Mouse (Mus musculus): ENCODE results near the gene Msi2.

DNA sequence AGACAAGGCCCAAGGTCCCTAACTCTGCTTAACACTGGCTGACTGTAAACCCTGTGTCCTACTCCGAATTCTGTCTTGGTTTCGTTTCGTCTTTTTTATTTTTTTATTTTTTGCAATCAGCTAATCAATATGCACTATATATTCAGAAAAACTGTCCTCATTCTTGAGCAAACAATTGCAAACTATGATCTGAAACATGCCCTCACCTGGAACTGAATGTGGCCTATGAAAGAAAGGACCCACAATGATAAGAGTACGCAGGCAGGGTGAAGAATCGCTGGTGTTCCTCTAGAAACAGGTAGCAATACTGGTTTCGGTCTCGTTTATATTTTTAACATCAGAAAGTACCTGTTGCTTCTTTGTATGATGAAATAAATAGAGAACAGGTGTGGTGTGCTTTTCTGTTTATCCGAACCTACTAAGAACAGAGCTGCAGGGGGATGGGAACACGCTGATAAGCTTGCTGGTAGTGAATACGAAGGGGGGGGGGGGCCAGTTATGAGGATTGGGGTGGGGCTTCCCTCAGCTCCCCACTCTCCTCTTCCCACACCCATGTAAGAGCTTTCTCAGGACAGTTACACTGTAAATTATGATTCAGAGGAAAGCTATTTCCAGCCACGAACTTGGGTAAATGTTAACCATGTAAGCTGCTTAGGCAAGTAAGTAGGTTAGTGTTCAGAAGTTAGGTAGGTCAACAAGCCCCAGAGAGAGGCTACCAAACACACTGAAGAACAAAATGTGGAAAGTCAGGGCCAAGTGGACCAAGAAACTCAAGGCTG is 103.6 kb downstream of the Msi2 start:
- TF ChIP-seq GATA1 (IDR thresholded peaks at IDR 0.05; ENCODE audit: borderline replicate concordance, low read length) (no peak), FLI1 (IDR thresholded peaks at IDR 0.05; ENCODE audit: low read length) (no peak)
